Mouse (Mus musculus) heart, adult 8-10 months (tissue): ENCODE results near the gene Rnf146. TPM values are rescaled to one million over a fixed set of nuclear protein-coding genes. Genes with fewer than 3 reads are reported as not detected.
"Not testable (repeated sequence)": the region's sequence is repeated elsewhere in the genome, so short reads cannot be mapped to it uniquely, and the experiment has no call there.

Experiments used
- DNase-seq: peaks from one replicate; pipeline ENCODE4 v3.0.0; 2022; ENCODE audit warnings: low spot score
- total RNA-seq, 4 experiments: library from RNA; stranded (reverse); gene quantifications; 2 replicates each; pipeline ENCODE4 v1.2.4; 2022

Rnf146 gene
- 10 to 100 TPM; 51.1 to 55.8 (median 53.2) TPM for total RNA-seq

DNA sequence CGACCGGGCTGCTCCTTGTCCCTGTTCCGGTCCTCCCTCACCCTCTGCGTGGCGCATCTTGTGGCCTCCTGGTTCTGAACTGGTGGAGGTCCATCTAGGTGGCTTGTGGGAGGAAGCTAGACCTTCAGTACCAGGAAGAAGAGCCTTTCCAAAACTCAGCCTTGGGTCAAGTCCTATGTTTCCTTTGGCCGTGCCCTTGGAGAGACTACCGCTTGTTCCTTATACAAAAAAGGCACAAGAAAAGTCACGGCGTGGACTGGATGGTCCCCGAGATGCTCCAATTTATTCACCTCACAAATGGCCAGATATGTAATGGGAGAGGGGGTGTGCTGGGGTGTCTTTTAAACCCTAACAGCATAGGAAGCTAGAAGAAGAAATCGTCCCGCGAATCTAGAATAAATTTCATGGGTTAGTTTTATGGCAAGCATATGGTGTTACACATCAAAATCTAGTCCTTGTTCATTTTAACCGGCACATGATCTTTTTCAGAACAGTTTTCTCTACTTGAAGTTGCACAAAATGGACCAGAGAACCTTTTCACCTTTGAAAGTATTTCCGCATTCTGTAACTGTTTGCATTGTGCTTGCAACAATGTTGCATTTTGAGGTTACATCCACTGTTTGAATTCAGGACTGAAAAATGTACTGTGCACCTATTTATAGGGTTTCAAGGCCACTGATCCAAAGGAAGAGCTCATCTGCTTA, at the start of gene Rnf146:
Gene Rnf146 (minus strand): TSS at position 246 of the 704 bp plus-strand sequence.
- no peak for DNase-seq

DNA sequence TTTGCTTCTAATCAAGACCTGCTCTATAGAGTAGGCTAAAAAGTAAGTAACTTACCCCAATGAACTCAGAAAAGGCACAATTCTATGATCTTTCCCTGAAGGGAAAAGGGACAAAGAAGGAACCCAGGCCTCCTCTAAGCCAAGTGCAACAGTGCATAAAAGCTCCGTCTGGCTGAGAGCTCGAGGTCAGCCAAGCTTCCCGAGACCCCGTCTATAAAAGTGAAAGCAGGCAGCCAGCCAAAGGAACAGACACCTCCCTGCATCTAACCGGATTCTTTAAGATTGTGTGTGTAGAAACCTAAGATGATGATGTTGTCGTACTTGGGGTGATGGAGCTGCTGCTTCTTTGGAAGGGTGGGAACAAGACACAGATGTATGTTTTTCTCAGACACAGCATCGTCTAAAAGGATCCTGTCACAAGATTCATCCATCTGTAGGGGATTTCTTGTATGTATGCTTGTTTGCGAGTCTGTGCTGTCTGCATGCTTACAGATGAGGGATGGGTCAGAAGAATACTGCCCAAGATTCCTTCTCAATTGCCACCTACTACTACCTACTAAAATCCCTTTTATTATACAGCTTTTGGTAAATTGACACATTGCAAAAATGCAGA, 40.5 kb upstream of the Rnf146 start:
- no peak for DNase-seq

DNA sequence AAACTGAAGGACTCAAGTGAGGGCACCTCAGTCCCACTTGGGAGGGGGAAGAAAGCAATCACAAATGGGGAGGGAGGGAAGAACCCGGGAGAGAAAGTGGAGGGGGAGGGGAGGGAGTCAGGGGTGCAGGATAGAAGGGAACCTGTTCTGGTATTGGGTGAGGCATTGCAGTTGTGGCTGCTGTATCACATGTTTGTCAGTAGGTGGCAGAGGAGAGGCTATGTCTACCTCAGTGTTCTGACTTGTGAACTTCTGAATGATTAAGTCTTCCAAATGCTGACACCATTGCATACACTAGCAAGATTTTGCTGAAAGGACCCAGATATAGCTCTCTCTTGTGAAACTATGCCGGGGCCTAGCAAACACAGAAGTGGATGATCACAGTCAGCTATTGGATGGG, 32.6 kb upstream of the Rnf146 start:
- not testable (repeated sequence) for DNase-seq

DNA sequence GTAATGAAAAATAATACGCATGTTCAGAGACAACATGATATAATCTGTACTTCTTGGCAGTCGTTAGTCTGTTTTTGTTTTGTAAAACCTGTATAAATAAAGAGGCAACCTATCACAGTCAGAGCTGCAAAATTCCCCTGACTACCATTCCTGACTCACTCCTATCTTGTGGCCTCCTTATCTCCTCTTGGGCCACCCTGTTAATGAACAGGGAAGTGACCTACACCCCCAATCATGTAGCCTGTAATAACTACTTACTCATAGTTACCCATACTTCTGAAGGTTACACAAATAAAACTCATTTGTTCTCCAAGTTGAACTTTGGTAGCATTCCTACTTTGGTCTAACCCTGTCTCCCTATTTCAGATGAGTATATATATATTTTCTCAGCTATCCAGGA, 19.3 kb upstream of the Rnf146 start:
- DNase-seq = no peak

DNA sequence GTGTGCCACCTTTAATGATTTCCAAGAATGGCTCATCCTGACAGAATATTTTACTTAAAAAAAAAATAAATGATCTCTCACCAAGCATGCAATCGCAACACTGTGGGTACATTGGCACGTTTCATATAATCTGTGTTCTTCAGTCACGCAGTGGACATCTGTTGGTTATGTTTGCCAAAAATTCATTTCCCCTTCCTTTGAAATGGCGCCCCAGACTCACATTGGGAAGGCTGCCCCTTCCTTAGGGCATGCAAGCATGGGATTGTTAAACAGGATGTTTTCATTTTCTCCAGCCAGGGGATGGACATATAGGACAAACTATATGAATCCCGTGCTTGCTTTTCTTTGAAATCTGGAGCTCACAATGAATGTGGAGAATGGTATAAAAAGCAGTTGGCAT, 11.8 kb upstream of the Rnf146 start:
- DNase-seq = no peak

DNA sequence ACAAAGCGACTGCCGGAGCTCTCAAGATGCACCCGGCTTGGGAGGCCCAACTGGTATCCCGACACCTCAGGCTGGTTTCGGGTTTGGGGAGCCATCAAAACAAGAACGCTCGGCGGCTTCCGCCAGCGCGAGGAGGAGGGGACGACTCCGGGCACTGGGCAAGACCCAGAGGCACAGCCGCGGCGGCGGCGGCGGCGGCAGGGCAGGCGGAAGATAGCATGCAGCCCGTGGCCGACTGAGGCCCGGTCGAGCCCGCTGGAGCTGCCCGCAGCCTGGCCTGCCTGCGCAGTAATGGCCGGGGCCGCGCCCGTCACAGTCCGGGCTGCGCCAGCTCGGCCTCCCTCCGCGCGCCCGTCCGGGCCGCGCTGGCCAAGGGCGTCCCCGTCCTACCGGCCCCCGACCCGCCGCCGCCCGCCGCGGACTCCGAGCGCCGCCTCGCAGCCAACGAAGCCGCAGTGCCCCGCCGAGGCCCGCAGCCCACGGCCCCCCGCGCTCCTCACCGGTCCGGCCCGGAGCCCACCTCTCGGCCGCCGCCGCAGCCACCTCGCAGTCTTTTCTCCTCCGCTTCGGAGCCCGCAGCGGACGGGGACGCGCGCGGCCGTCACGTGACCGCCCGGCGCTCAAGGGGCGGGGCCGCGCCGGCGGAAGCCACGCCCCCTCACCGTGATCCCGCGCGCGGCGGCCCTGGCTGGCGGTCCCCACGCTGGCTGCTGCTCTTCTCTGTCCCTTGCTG, 612 bp downstream of the Rnf146 start:
- peak; percentile 83 for DNase-seq

DNA sequence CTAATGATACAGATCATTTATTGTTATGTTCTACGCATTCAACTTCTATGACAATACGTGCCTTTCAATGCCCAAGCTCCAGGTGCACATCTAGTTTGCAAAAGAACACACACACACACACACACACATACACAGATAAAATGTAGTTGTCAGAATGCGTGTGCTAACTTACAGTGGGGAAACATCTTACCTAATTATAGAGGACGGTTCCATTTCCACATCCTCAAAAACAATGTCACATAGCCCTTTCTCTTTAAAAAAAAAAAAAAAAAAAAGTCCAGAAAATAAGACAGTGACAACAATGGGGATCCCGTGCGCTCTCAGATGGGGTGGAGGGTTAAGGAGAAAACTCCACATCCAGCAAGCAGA, 1.2 kb downstream of the Rnf146 start:
- no peak for DNase-seq

DNA sequence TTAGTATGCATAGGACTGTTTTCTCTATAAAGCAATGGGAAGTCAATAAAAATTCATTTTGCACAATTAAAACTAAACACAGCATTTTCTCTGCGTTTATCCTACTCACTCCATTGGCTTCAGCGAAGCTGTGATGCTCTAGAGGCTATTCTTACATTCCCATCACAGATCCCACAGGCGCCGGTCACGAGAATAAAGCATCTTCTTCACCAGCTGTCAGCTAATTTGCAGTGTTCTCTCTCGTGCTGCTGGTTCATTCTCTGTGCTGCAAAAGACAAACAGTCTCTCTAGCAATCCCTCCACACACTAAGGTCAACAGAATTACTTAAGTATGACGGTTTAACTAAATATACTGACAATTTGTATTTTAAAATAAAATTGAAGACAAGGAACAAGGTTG, 8.1 kb downstream of the Rnf146 start:
- no peak for DNase-seq

DNA sequence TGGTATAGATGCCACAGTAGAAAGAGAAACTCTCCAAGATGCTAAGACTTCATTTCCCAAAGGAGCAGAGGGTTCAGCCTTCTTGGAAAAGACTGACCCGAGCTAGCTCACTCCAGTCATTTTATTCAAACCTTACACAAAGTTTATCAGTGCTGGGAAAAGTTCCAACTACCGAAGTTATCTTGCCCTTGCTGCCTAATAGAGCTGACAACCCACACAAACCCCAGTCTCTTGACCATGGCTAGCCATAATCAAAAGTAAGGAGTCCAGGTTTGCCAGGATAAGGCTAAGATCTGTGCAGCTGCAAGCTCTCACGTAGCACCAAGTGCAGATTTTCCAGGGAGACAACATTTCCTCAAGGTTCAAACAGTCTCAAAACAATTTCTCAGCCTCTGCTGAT, 9.7 kb downstream of the Rnf146 start:
- DNase-seq = no peak

DNA sequence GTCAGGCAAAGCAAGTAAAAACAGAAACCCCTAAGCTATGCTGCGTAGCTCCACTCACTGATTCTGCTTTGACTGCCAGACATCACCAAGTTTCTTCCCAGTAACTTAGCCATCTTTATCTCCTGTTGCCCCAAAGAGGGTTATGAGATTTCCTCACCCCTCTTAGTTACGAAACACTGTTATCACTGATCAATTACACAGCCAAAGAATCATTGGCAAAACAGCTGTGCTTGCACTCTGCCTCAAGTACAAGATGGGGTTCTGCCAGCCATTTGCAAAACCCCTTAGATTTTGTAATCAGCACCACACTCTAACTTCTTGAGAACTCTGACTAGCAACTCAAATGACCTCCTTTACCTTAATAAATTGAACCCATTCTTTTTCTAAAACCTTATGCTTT, 10.8 kb downstream of the Rnf146 start:
- DNase-seq = no peak

DNA sequence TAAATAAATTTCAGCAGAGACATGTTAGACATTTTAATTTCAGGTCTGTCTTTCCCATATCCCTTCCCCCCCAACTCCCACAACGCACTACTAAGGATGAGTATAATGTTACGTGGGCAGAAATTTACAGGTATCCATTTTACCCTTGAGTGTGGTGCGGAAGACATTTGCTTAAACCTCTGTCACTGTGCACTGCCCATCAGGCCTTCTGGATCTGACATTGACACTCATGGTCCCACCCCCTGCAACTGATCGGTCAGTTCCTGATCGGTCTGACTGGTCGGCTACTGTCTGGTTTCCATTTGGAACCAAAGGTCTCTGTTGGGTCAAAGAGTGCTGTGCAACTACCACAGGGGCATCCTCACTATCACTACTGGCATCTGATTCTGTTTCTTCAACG, 15.6 kb downstream of the Rnf146 start:
- DNase-seq = no peak

DNA sequence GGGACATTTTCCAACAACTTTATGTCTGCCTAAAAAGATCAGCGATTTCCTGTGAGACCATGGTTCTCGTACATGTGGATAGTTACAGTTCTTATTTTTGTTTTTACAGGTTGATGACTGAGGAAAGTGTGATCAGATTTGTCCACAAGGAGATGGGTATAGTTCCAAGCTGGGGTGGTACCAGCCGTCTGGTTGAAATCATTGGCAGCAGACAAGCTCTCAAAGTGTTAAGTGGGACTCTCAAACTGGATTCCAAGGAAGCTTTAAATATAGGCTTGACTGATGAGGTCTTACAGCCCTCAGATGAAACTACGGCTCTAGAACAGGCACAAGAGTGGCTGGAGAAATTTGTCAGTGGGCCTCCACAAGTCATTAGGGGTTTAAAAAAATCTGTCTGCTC, 18.0 kb downstream of the Rnf146 start:
- no peak for DNase-seq

DNA sequence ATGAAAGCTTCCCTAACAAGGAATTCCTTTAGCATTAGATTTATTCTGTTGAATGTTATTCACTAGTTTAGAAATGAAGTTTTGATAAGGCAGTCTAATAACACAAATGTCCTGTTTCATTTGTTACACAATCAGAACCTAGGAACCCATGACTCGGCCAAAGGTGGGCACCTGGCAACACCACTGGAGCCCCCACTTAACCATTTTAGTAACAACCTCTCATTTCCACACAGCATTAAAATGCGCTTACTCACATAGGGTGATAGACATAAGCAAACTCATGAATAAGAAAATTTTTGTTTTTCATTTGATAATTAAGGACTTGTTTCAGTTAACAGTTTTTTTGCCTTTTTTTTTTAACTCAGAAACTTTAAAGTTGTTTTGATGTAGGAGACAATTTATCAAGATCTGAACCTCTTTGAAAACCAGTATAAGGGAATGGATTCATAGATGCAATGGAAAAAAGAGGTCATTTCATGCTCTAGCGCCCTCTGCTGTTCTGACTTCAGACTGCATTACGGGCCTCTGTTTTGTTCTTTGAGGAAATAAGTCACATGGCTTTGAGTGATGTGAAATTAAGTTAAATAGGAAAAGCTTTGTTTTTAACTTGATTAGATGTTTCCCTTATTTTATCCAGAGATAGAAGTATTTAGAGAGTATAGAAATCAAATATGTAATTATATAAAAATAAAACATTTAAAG, 23.7 kb downstream of the Rnf146 start:
- peak; percentile 60 for DNase-seq

DNA sequence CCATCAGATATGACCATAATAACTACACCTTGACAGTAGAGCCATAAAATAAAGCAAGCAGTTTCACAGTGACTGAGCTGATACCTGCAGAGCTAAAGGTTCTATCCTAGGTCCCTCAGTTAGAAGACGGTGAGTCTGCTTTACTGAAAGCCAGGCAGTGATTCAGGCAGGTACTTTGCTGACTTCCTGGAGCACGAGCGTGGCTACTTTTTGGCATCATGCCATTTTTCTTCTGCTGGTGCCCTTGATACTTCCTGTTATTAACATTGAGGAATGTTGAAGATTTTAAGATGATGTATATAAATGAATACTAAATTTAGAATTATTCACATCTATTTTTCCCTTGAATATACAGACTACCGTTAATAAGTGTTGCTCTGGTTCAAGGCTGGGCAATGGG, 28.4 kb downstream of the Rnf146 start:
- no peak for DNase-seq

DNA sequence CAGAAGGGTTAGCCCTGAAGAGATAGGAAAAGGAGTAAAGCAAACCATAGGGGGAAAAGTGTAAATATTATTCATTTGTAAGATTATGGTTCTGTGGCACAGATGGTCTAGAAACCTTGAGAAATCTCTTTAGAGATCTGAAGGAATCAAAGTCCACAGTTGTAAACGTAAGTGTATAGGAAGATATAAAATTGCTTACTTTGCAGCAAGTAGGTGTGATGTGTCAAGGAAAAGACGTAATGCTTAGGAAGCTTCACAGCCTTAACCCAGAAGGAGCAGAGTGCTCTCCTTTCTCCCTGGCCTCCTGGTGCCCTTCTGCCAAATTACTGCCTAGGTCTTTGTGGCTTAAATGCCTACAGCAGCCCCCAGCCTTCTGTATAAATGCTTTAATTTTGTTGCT, 37.4 kb downstream of the Rnf146 start:
- no peak for DNase-seq

DNA sequence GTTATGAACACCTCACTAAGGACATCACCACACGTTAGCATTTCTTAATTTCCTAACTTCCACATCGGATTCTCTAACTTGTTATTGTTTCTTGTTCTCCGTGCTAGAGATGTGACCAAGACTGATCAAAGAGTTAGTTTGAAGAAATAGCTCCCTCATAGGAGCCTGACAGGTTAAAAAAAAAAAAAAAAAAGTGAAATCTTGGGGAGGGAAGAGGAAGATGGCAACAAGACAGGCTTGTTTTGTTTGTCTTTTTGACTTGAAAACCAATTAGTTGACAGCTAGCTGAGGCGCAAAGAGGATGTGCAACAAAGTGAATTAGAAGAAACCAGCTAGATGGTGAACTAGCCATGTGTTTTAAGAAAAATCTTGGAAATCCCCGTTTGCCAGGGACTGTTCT, 48.3 kb downstream of the Rnf146 start:
- no peak for DNase-seq

DNA sequence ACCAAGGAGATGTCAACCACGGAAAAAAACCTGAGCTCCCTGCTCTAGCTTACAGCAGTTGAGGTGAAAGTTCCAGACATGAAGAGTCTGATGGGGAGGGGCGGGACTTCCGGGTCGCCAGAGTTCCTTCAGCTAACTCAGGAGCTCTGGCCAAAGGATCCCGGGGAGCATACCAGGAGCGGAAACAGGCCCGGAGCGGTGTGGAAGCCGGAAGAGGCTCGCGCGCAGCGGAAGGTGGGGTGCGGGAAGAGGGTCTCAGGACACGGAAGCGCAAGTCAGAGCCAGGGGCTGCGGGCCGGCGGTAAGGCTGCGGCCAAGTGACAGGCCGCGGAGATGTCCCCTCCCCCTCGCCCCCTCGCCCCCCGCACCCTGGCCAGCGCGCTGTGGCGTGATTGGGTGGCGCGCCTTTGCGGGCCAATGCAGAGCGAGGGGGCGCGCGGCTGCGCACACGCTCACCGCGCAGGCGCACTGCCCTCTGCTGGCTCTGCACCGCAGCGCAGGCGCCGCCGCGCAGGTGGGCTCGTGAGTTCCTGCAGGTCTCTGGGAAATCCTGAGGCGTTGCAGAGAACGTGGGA, 49.1 kb downstream of the Rnf146 start, which contains the start of gene Echdc1:
Gene Echdc1 (plus strand): TSS at position 103 of the 575 bp plus-strand sequence.
- DNase-seq = peak; percentile 87

DNA sequence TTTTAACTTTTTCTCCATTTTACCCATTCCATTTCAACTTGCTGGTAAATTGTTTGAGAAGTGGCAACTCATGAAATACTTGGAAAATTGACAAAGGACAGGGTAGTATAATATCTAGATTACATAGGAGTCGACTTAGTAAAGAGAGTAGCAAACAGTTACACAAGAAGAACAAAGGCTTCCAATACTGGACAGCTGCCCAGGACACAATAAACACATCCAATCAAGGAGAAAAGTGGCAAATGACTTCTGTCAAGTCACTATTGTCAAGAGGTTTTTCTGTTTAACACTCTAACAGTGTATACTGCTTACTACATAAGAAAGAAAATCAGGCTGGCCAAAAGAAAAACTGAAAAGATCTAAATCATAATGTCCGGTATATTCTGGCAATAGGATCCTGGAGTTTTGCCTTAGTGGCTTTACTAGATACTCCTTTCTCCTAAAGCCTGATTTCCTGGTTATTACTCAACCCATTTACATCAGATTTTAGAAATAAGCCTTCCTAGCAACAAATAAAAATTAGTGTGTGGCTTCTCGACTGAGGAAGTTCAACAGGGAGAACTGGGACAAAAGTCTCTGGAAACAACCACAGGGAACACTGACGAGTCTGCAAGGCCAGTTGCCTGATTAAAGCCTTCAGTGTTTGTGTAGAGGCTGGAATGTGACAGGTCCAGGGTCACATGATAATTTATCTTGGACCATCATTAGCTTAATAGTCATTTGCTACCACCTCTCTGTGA, 50.6 kb downstream of the Rnf146 start:
- DNase-seq = no peak

DNA sequence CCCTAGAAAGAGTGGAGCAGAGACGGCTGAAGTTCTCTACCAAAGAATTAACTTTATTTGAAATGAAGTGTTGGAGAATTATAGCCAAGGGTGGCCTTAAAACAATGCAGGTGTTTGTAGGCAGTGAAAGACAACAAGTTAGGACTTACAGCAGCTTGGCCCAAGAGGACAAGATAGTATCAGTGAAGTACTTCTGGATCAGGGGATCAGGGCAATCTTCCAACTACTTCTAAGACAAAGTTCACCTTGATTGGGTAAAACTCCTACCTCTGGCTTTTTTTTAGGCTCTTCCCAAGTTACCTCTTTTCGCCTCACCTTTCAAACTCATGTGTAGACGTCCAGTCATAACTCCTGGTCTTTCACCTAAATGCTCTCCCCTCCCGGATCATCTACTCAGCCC, 60.0 kb downstream of the Rnf146 start:
- no peak for DNase-seq
